Mouse (Mus musculus) cortical plate, adult 2 months (tissue): Measurements from ENCODE around the gene Cacng6.

Source experiments
- CTCF ChIP-seq: fragments of 200-500 bp; IDR thresholded peaks from 2 replicates; pipeline ENCODE4 v1.5.1; 2011; ENCODE audit warnings: mild to moderate bottlenecking, control low read depth, low read length; ENCODE audit not compliant: insufficient read depth; ENCODE audit errors: extremely low read depth
- POLR2A ChIP-seq: fragments of 200-500 bp; IDR thresholded peaks from 2 replicates; pipeline ENCODE4 v1.6.1; 2011; ENCODE audit warnings: mild to moderate bottlenecking, low read length, control low read depth; ENCODE audit not compliant: insufficient read depth; ENCODE audit errors: extremely low read depth

DNA sequence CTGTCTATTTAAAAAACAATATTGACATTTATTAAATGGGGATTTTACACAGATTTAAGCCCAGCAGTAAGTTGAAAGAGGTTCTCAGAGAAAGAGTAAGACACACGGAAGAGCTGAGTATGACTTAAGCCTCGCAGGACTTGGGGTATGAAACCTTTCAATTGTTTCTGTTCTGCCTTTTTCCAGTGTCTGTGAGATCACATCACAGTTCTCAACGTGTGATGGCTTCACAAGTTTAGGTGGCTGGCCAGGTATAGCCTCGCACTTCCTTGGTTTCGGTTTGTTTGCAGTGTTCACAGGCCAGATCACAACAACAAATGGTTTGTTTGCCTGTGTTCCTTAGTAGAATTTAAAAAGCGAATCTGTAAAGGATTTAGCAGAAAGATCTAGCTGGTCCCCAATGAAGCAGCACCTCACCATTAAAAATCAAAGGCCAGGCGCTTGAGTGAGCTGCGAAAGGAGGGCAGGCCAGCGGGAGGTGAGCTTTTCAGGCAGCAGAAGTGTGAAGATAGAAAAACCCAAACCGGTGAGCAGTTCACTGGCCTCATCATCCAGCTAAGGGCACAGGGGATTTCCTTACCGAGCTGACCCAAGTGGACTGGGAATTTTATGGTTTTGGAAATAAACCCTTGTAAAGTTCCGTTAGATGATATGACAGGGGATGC, 29.0 kb downstream of the Cacng6 start:
- TF ChIP-seq POLR2A (no peak), CTCF (no peak)
